Mouse (Mus musculus): ENCODE measurements around the gene Map4k2. TPM values are rescaled to one million over a fixed set of nuclear protein-coding genes. Genes with fewer than 3 reads are reported as not detected.
A peak's percentile ranks its signal among the peaks of the same experiment; 100 is the strongest.

The Map4k2 gene
- polyA plus RNA-seq, 1 experiment from 2014 or later, result 18.4 TPM

DNA sequence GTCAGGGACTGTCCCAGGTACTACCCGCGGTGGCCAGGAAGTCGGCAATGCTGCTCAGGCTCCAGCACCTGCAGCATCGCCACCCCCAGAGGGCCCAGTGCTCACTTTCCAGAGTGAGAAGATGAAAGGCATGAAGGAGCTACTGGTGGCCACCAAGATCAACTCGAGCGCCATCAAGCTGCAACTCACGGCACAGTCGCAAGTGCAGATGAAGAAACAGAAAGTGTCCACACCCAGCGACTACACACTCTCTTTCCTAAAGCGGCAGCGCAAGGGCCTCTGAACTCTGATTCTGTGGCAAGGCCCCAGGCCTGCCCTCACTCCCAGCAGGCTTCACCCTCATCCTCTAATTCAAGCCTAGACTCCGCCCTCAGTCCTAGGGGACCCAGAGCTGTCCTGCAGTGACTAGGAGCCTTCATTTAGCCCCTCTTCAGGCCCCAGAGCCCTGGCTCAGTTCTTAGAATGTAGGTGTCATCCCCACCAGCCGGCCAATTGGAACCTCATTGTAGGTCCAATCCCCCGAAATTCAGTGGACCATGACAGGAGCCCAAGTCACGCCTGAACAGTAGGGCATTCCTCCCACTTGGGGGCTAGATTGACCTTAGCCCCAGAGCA lies 938 bp upstream of the Map4k2 start:
- H3K4me1 ChIP-seq, result peaks cover 35% of the 10 kb centered on the region
- no peak overlapping the region for H3K27ac ChIP-seq
- no peak overlapping the region for H3K4me3 ChIP-seq
- H3K36me3 ChIP-seq, result peaks cover 60% of the 10 kb centered on the region
- H3K9me3 ChIP-seq, result no peaks in the 10 kb centered on the region
- H3K27me3 ChIP-seq (replicated peaks), result no peaks in the 10 kb centered on the region
- no peak for ATAC-seq (ENCODE audit: low FRiP score, low read depth)
- no peak overlapping the region; the same call in 1 of the 2 replicates for H3K4me2 ChIP-seq (replicated peaks)
- WGBS, result 75% methylated on average over 15 of the region's 15 CpGs
- no peak overlapping the region for H3K9ac ChIP-seq

DNA sequence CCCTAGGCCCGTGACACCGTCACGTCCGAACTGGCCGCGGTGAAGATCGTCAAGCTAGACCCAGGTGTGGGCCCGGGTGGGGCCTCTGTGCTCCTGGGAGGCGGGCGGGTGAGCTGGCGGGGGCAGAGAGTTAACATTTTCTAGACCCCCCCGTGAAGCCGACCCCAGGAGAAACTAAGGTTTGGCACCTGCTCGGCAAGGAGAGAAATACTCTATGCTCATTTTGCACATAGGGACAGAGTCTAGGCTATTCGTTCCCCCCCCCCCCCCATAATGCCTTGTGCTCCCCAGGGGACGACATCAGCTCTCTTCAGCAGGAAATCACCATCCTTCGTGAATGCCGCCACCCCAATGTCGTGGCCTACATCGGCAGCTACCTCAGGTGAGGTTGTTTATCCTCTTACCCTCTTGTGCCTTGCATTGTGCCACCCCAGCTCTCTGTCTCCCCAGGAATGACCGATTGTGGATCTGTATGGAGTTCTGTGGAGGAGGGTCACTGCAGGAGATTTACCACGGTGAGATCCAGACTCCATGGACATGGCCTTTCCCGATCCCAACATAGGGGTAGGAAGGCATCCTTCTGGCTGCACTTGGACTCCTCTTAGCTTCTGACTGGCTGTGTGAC lies 630 bp downstream of the Map4k2 start:
- no peak; the same call in 1 of the 2 replicates for ATAC-seq (ENCODE audit: low FRiP score, low read depth)
- 14% methylated on average over 23 of the region's 23 CpGs for WGBS

DNA sequence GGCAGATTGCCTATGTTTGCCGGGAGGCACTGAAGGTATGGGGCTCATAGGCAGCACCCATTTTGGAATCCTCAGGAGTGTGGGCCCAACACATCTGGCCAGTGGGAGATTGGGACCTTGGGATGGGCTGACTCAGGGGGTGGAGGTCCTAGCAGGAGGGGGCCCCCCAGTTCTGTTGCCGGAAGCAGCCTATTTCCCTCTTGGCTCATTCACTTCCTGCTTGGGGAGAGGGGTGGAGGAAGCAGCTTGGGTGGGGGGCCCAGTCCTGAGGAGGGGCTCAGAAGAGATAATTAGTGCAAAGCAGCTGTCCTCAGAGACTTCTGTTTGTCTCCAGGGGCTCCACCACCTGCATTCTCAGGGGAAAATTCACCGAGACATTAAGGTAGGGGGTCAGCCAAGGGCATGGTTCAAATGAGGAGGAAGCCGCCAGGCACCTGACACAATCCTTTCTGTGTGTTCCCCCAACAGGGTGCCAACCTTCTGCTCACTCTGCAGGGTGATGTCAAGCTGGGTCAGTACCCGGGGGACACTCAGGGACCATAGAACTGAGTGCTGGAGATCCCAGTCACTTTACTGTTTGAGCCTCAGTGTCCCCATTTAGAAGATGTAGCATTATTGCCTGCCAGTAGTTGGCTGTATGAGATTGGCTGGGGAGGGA lies 1.5 kb downstream of the Map4k2 start:
- no peak overlapping the region for H3K27ac ChIP-seq
- H3K4me2 ChIP-seq (replicated peaks), result peak overlapping the region; percentile 20; the same call in 1 of the 2 replicates
- H3K36me3 ChIP-seq, result peaks cover 77% of the 10 kb centered on the region
- no peak overlapping the region for H3K9ac ChIP-seq
- WGBS, result 80% methylated on average over 5 of the region's 5 CpGs
- no peaks in the 10 kb centered on the region for H3K27me3 ChIP-seq (replicated peaks)
- H3K9me3 ChIP-seq, result no peaks in the 10 kb centered on the region
- no peak overlapping the region for H3K4me3 ChIP-seq
- ATAC-seq (ENCODE audit: low FRiP score, low read depth), result no peak
- peaks cover 15% of the 10 kb centered on the region for H3K4me1 ChIP-seq

More for the DNA sequence above, 630 bp downstream of the Map4k2 start:
- H3K36me3 ChIP-seq, result peaks cover 76% of the 10 kb centered on the region
- peaks cover 23% of the 10 kb centered on the region for H3K4me1 ChIP-seq
- H3K27ac ChIP-seq, result no peak overlapping the region
- H3K9ac ChIP-seq, result peak overlapping the region; percentile 71
- no peaks in the 10 kb centered on the region for H3K27me3 ChIP-seq (replicated peaks)
- no peaks in the 10 kb centered on the region for H3K9me3 ChIP-seq
- H3K4me3 ChIP-seq, result peak overlapping the region; percentile 55
- peak overlapping the region; percentile 90 for H3K4me2 ChIP-seq (replicated peaks)

DNA sequence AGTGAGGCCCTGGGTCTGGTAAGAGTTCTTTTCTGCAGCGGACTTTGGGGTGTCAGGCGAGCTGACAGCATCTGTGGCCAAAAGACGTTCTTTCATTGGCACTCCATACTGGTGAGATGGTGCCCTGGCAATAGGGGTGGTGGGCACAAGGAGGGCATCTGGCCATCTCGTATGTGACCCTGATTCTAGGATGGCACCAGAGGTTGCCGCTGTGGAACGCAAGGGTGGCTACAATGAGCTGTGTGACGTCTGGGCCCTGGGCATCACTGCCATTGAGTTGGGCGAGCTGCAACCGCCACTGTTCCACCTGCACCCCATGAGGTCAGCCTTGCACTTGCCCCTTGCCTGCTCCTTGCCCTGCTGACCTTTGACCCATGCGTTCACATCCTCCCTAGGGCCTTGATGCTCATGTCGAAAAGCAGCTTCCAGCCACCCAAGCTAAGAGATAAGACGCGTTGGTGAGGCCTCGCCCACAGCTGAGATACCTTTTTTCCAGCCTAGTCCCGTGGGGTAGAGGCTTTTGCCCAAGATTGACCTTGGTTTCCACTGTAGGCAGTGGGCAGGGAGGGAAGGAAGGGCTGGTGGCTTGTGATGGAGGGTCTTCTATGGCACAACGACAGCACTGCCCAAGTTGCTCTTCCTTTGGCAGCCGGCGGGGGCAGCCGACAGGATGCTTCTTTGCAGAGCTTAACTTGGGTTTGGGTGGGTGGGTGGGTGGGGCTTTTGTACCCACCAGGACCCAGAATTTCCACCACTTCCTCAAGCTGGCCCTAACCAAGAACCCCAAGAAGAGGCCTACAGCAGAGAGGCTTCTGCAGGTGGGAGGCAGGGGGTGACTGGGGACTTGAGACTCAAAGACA lies 2.4 kb downstream of the Map4k2 start:
- no peaks in the 10 kb centered on the region for H3K9me3 ChIP-seq
- ATAC-seq (ENCODE audit: low FRiP score, low read depth), result no peak
- H3K4me3 ChIP-seq, result no peak overlapping the region
- H3K27me3 ChIP-seq (replicated peaks), result no peaks in the 10 kb centered on the region
- peaks cover 10% of the 10 kb centered on the region for H3K4me1 ChIP-seq
- no peak overlapping the region for H3K27ac ChIP-seq
- H3K36me3 ChIP-seq, result peaks cover 75% of the 10 kb centered on the region
- no peak overlapping the region for H3K9ac ChIP-seq
- WGBS, result 90% methylated on average over 19 of the region's 19 CpGs
- no peak overlapping the region for H3K4me2 ChIP-seq (replicated peaks)

DNA sequence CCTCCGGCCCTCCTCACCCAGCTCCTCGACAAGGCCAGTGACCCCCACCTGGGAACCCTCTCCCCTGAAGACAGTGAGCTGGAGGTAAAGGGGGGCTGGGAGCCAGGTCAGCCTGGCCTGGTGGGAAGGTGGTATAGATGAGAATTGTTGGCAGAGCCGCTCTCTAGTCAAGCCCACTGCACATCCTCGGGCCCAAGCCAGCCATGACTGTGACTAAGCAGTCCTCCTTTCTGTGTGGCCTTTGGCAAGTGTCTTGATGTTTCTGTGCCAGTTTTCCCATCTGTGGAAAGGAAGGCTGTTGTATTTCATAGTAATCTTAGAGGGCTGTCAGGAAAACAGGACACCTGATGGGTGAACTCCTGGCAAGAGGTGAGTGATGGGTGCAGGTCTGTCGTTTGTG lies 3.1 kb downstream of the Map4k2 start:
- Histone ChIP-seq H3K4me3 (no peak overlapping the region), H3K9ac (no peak overlapping the region), H3K27me3 (replicated peaks) (no peaks in the 10 kb centered on the region), H3K9me3 (no peaks in the 10 kb centered on the region), H3K4me1 (peaks cover 11% of the 10 kb centered on the region), H3K36me3 (peaks cover 68% of the 10 kb centered on the region), H3K27ac (no peak overlapping the region), H3K4me2 (replicated peaks) (no peak overlapping the region)
- 86% methylated on average over 5 of the region's 5 CpGs for WGBS
- no peak for ATAC-seq (ENCODE audit: low FRiP score, low read depth)

DNA sequence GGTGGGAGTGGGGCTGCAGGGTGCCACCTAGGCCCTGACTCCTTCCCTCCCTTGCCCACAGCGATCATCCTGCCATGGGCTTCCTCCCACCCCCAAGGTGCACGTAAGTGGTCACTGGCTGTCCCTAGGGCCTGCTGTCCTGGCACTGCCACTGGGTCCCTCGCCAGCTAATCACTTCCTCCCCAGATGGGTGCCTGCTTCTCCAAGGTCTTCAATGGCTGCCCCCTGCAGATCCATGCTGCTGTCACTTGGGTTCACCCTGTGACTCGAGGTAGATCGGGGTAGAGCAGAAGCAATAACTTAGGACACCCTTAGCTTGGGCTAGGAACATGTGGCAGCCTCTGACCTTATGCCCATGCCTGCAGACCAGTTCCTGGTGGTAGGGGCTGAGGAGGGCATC lies 5.1 kb downstream of the Map4k2 start:
- ATAC-seq (ENCODE audit: low FRiP score, low read depth), result no peak
- H3K4me2 ChIP-seq (replicated peaks), result no peak overlapping the region
- H3K27ac ChIP-seq, result no peak overlapping the region
- peaks cover 60% of the 10 kb centered on the region for H3K36me3 ChIP-seq
- WGBS, result 96% methylated on average over 5 of the region's 5 CpGs
- no peak overlapping the region for H3K4me3 ChIP-seq
- H3K9me3 ChIP-seq, result no peaks in the 10 kb centered on the region
- H3K27me3 ChIP-seq (replicated peaks), result no peaks in the 10 kb centered on the region
- H3K4me1 ChIP-seq, result peaks cover 10% of the 10 kb centered on the region
- H3K9ac ChIP-seq, result no peak overlapping the region

DNA sequence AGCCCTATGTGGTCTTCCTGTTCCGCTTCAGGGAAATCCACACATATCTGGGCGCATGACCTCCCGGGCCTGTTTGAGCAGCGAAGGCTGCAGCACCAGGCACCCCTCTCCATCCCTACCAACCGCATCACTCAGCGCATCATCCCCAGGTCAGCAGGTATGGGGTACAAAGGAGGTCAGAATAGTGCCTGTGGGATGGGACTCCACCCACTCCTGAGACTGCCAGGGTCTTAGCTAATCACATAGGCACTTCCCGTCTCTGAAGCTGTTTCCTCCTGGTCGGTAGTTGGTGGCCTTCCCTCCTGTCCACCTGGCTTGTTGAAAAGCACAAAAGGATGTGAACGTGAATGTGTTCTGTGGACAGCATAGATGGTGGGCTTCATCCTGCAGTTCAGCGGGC lies 5.7 kb downstream of the Map4k2 start:
- H3K27ac ChIP-seq, result no peak overlapping the region
- 91% methylated on average over 10 of the region's 10 CpGs for WGBS
- peaks cover 5% of the 10 kb centered on the region; the same call in 1 of the 2 replicates for H3K4me1 ChIP-seq
- H3K9me3 ChIP-seq, result no peaks in the 10 kb centered on the region
- no peaks in the 10 kb centered on the region for H3K27me3 ChIP-seq (replicated peaks)
- H3K9ac ChIP-seq, result no peak overlapping the region
- H3K36me3 ChIP-seq, result peaks cover 64% of the 10 kb centered on the region
- no peak for ATAC-seq (ENCODE audit: low FRiP score, low read depth)
- no peak overlapping the region for H3K4me2 ChIP-seq (replicated peaks)
- no peak overlapping the region for H3K4me3 ChIP-seq

DNA sequence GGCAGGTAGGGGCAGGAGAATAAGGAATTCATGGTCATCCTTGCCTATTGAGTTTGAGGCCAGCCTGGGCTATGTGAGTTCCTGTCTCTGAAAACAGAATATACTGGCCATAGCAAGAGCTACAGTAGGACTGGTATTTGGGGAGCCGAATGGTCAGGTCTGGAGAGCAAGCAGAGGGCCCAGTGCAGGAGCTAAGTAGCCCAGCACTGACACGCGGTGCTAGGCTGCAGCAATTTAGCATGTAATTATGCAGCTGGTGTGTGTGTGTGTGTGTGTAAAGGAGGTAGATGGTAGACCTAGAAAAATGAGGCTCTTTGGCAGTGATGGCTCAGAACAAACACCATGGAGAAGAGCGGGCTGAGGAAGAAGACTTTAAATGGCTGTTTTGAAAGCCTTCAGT lies 6.7 kb downstream of the Map4k2 start:
- Histone ChIP-seq H3K4me1 (peaks cover 5% of the 10 kb centered on the region; the same call in 1 of the 2 replicates), H3K27ac (no peak overlapping the region), H3K36me3 (peaks cover 62% of the 10 kb centered on the region), H3K9ac (no peak overlapping the region), H3K27me3 (replicated peaks) (no peaks in the 10 kb centered on the region), H3K4me3 (no peak overlapping the region), H3K9me3 (no peaks in the 10 kb centered on the region), H3K4me2 (replicated peaks) (no peak overlapping the region)
- ATAC-seq (ENCODE audit: low FRiP score, low read depth), result no peak
- 91% methylated on average over 4 of the region's 4 CpGs for WGBS

DNA sequence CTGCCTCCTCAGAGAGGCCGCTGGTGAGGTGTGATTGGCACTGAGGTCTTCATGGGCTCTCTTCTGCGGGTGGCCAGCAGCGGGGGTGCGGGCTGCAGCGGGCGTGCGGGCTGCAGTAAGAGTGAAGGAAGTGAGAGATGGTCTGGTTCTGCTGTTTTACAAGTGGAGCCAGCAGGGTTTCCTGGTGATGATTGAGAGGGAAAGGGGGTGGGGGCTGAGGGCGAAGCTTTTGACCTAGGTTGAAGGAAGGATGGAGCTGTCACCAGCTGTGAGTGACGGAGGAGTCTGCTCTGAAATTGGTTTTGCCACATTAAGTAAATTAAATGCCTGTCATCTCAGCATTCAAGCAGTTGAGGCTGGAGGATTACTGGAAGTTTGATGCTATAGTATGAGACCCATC lies 7.8 kb downstream of the Map4k2 start:
- 54% methylated on average over 9 of the region's 9 CpGs for WGBS
- H3K27ac ChIP-seq, result 0 out of 2 replicates have a peak overlapping the region, but pooled peaks have one; percentile 27

DNA sequence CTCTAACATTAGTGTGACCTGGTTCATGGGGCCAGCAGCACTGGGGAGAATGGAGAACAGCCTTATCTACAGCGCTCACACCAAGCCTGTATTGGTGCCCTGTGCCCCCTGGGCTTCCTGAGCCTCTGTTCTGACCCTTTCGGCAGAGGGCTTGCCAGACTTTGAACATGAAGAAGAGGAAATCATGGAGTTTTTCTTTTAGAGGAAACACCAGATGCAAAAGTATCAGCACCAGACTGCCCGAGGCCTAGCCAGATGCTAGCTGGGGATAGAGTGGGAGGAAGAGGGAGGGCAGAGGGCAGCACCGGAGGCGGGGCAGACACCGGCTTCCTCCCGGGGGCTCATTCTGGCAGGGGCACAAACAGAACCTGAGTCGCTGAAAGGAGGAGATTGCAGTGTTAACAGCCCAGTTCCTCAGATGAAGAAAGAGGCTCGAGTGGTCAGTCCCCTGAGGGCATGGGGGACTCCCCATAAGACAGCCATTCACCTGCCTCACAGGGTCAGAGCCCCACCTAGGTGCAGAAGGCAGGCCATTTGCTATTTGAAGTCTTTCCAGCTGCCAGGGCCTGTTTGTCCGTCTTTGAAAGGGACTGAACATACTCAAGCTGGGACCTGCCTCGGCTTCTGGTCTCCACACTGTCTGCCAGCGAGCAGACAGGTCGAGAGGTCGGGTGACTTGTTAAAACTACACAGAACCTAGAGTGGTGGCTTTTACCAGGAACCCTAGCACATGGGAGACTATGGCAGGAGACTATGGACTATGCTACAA lies 8.5 kb downstream of the Map4k2 start:
- Histone ChIP-seq H3K9ac (no peak overlapping the region; the same call in 1 of the 2 replicates), H3K36me3 (peaks cover 64% of the 10 kb centered on the region), H3K27ac (no peak overlapping the region)

More for the DNA sequence above, 7.8 kb downstream of the Map4k2 start:
- H3K9me3 ChIP-seq, result no peaks in the 10 kb centered on the region
- H3K9ac ChIP-seq, result no peak overlapping the region
- peaks cover 64% of the 10 kb centered on the region for H3K36me3 ChIP-seq
- no peak for ATAC-seq (ENCODE audit: low FRiP score, low read depth)
- no peak overlapping the region for H3K4me3 ChIP-seq
- no peak overlapping the region for H3K4me2 ChIP-seq (replicated peaks)
- peaks cover 5% of the 10 kb centered on the region; the same call in 1 of the 2 replicates for H3K4me1 ChIP-seq
- H3K27me3 ChIP-seq (replicated peaks), result no peaks in the 10 kb centered on the region

DNA sequence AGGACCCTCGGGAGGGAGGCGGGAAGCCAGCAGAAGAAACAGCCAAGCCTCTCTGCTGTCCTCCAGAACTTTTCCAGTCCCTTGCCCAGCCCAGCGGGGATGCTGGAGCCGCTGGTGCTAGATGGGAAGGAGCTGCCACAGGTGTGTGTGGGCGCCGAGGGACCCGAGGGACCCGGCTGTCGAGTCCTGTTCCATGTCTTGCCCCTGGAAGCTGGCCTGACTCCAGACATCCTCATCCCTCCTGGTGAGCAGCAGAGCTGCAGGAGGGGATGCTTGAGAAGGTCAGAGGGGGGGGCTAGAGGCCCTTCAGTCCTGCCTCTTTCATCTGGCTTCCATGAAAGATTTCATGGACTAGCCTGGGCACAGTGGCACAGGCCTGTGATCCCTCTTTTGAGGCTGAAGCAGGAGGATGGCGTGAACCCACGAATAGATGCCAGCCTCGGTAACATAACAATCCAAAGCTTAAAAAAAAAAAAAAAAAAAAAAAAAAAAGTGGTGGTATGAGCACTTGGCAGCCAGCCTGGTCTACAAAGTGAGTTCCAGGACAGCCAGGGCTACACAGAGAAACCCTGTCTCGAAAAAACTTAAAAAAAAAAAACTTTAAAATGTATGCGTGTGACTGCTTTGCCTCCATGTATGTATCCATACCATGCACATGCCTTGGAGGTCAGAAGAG lies 10.6 kb downstream of the Map4k2 start:
- Histone ChIP-seq H3K27me3 (replicated peaks) (no peaks in the 10 kb centered on the region), H3K4me3 (no peak overlapping the region), H3K9me3 (no peaks in the 10 kb centered on the region), H3K27ac (no peak overlapping the region), H3K36me3 (peaks cover 49% of the 10 kb centered on the region), H3K4me2 (replicated peaks) (no peak overlapping the region), H3K4me1 (peaks cover 5% of the 10 kb centered on the region; the same call in 1 of the 2 replicates), H3K9ac (no peak overlapping the region)
- 68% methylated on average over 14 of the region's 14 CpGs for WGBS
- no peak for ATAC-seq (ENCODE audit: low FRiP score, low read depth)

More for the DNA sequence above, 8.5 kb downstream of the Map4k2 start:
- Histone ChIP-seq H3K4me3 (no peak overlapping the region), H3K27me3 (replicated peaks) (no peaks in the 10 kb centered on the region), H3K4me2 (replicated peaks) (no peak overlapping the region; the same call in 1 of the 2 replicates), H3K9me3 (no peaks in the 10 kb centered on the region), H3K4me1 (peaks cover 5% of the 10 kb centered on the region; the same call in 1 of the 2 replicates)
- no peak for ATAC-seq (ENCODE audit: low FRiP score, low read depth)
- WGBS, result 35% methylated on average over 14 of the region's 14 CpGs

All from neural tube, embryonic 12.5 days (tissue).